Mouse (Mus musculus) liver, adult 2 months (tissue): Measurements from ENCODE around the gene Shq1. TPM values are rescaled to one million over a fixed set of nuclear protein-coding genes. Genes with fewer than 3 reads are reported as not detected.

Experiments
- DNase-seq: peaks from one replicate; pipeline ENCODE4 v3.0.0-alpha.2; 2011; ENCODE audit warnings: low read depth, low spot score; ENCODE audit errors: extremely low read depth
- H3K27ac ChIP-seq: fragments of 200-500 bp; replicated peaks from 2 replicates; pipeline ENCODE4 v1.5.1; 2012; ENCODE audit warnings: low read depth, mild to moderate bottlenecking, control low read depth, inconsistent platforms, low read length; ENCODE audit not compliant: insufficient read depth
- H3K27me3 ChIP-seq: fragments of 200-500 bp; 2 replicates; pipeline ENCODE4 v1.6.1; 2012; ENCODE audit warnings: mild to moderate bottlenecking, moderate library complexity, low read length, inconsistent platforms; ENCODE audit not compliant: control insufficient read depth, insufficient read depth
- H3K36me3 ChIP-seq: fragments of 200-500 bp; 2 replicates; pipeline ENCODE4 v1.6.1; 2012; ENCODE audit warnings: low read length, inconsistent platforms; ENCODE audit not compliant: control insufficient read depth, insufficient read depth
- H3K4me1 ChIP-seq: fragments of 200-500 bp; 2 replicates; pipeline ENCODE4 v1.6.1; 2011; ENCODE audit warnings: low read length; ENCODE audit not compliant: control insufficient read depth, insufficient read depth
- H3K4me3 ChIP-seq: fragments of 200-500 bp; 2 replicates; pipeline ENCODE4 v1.5.1; 2011; ENCODE audit warnings: low read depth, mild to moderate bottlenecking, control low read depth, low read length, moderate library complexity; ENCODE audit not compliant: insufficient read depth
- H3K79me2 ChIP-seq: fragments of 200-500 bp; 2 replicates; pipeline ENCODE4 v1.6.1; 2012; ENCODE audit warnings: inconsistent platforms, mild to moderate bottlenecking, low read length, moderate library complexity; ENCODE audit not compliant: control insufficient read depth, insufficient read depth
- H3K9ac ChIP-seq: fragments of 200-500 bp; 2 replicates; pipeline ENCODE4 v1.6.1; 2012; ENCODE audit warnings: low read depth, mild to moderate bottlenecking, control low read depth, inconsistent platforms, low read length
- CTCF ChIP-seq: fragments of 200-500 bp; IDR thresholded peaks from 2 replicates; pipeline ENCODE4 v1.5.1; 2011; ENCODE audit warnings: low read depth, low read length, control low read depth
- POLR2A ChIP-seq: fragments of 200-500 bp; IDR thresholded peaks from 2 replicates; pipeline ENCODE4 v1.6.1; 2011; ENCODE audit warnings: low read length, control low read depth; ENCODE audit not compliant: insufficient read depth; ENCODE audit errors: extremely low read depth
- WGBS: fragments of 180-500 bp; shearing (Covaris S2); methylation state at CpG from one replicate; pipeline ENCODE4 v1.1.7; 2018; 5-methylcytosine and 5-hydroxymethylcytosine counted together
- polyA plus RNA-seq: library from polyadenylated mRNA; depleted of rRNA; stranded (reverse); fragments of >200 nt; gene quantifications from 2 replicates; pipeline ENCODE4 v1.2.3, GENCODE M21; 2012
- total RNA-seq: library from RNA; depleted of rRNA; stranded (reverse); fragments of >200 nt; gene quantifications from 2 replicates; pipeline ENCODE4 v1.2.3, GENCODE M21; 2014

Gene Shq1
- total and polyA plus RNA-seq, 2 experiments: 3.2 to 4.3 TPM

GRCm38 (mm10) chr6:100610897-100611575 is 59.9 kb downstream of the Shq1 start:
- Histone ChIP-seq H3K27ac (no peak overlapping the region), H3K27me3 (no peaks in the 10 kb centered on the region), H3K4me3 (no peak overlapping the region), H3K4me1 (peaks cover 4% of the 10 kb centered on the region; the same call in 1 of the 2 replicates), H3K9ac (no peak overlapping the region), H3K36me3 (no peaks in the 10 kb centered on the region; the same call in 1 of the 2 replicates), H3K79me2 (peaks cover 5% of the 10 kb centered on the region)
- no peak for DNase-seq
- 85% methylated on average over 7 of the region's 7 CpGs for WGBS
- TF ChIP-seq POLR2A (no peak), CTCF (no peak)

DNA sequence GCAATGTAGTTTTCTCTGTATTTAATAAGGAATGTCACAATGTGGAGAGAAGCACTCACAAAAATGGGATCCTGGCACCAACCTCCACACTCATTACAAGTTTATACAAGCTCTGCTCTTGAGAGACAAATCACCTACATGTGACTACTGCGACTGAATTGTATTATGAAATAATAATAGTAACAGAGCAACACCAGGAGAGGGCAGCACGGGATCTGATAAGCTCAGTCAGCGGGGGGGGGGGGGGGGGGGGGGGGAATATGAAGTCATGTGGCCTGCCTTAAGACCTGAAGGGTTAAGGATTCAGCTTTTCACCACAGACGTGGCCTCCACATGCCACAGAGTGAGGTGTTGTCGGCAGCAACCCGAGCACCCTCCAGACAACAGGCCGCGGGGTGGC is 60.8 kb downstream of the Shq1 start:
- Histone ChIP-seq H3K4me3 (no peak overlapping the region), H3K27me3 (no peaks in the 10 kb centered on the region), H3K27ac (no peak overlapping the region), H3K36me3 (no peaks in the 10 kb centered on the region; the same call in 1 of the 2 replicates), H3K9ac (no peak overlapping the region), H3K79me2 (no peaks in the 10 kb centered on the region), H3K4me1 (no peaks in the 10 kb centered on the region)
- 69% methylated on average over 8 of the region's 8 CpGs for WGBS
- peak; percentile 48 for DNase-seq
- TF ChIP-seq CTCF (no peak), POLR2A (no peak)

DNA sequence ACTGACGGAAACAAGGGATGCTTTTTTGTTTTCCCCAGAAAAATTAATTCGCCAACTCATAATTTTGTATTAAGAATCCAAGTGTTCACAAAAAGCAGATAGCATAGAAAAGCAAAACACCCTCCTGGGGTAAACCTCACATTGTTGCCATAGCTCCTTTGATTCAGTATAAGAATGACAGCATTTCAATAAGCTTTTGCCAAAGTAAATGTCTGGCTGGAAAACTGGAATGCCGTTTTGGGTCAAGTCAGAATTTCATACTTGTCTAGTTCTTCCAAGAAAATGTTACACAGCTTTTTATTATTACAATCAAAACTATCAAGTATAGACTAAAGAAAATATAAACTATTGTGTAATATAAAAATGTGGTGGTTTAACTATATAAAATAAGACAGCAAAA is 61.7 kb downstream of the Shq1 start:
- TF ChIP-seq POLR2A (no peak), CTCF (no peak)
- no peak for DNase-seq
- H3K4me3 ChIP-seq: no peak overlapping the region
- no peak overlapping the region for H3K27ac ChIP-seq
- no peak overlapping the region for H3K9ac ChIP-seq
- 84% methylated on average over 3 of the region's 3 CpGs for WGBS
- no peaks in the 10 kb centered on the region for H3K79me2 ChIP-seq
- H3K27me3 ChIP-seq: no peaks in the 10 kb centered on the region
- H3K36me3 ChIP-seq: no peaks in the 10 kb centered on the region; the same call in 1 of the 2 replicates
- no peaks in the 10 kb centered on the region for H3K4me1 ChIP-seq

DNA sequence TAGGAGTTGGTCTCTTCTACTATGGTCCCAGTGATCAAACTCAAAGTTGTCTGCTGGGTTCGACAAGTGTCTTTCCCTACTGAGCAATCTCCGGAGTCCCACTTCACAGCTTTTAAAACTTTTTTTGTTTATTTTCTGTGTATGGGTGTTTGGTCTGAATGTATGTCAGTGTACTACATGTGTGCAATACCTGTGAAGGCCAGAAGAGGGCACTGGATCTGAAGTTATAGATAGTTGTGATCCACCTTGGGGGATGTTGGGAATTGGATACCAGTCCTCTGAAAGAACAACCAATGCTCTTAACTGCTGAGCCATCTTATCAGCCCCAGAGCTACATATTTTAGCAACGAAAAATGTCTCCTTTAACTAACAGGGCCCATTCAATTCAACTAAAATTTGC is 62.5 kb downstream of the Shq1 start:
- 94% methylated on average over 3 of the region's 3 CpGs for WGBS
- Histone ChIP-seq H3K79me2 (no peaks in the 10 kb centered on the region), H3K27me3 (no peaks in the 10 kb centered on the region), H3K4me3 (no peak overlapping the region), H3K9ac (no peak overlapping the region), H3K27ac (no peak overlapping the region), H3K4me1 (no peaks in the 10 kb centered on the region), H3K36me3 (no peaks in the 10 kb centered on the region; the same call in 1 of the 2 replicates)
- peak; percentile 16; the same call in 1 of the 2 replicates for TF ChIP-seq CTCF
- TF ChIP-seq POLR2A: no peak
- peak; percentile 45 for DNase-seq

GRCm38 (mm10) chr6:100606805-100607204 is 64.2 kb downstream of the Shq1 start:
- no peak overlapping the region for H3K9ac ChIP-seq
- H3K4me3 ChIP-seq: no peak overlapping the region
- H3K27me3 ChIP-seq: no peaks in the 10 kb centered on the region
- TF ChIP-seq CTCF: no peak
- TF ChIP-seq POLR2A: no peak
- WGBS: 73% methylated on average over 4 of the region's 4 CpGs
- no peak overlapping the region for H3K27ac ChIP-seq
- H3K79me2 ChIP-seq: no peaks in the 10 kb centered on the region
- no peaks in the 10 kb centered on the region for H3K4me1 ChIP-seq
- no peak for DNase-seq
- no peaks in the 10 kb centered on the region; the same call in 1 of the 2 replicates for H3K36me3 ChIP-seq

DNA sequence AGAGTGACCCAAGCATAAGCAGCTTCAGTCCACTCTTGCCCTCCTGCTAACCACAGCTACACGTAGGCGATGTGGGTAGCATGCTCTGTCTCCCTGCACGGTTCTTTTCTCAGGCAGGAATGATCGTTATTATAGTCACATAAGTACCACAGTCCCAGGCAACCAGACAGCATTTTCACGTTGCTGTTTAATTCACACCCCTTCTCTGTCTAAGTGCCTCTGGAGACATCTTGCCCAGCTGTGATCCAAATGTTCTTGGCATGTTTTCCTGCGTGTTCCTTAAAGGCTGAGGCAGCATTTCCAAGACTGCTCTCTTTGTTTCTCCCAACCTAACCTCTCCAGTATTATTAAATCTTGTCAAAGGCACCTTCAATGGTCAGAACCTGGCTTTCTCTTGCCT is 67.3 kb downstream of the Shq1 start:
- Histone ChIP-seq H3K27ac (no peak overlapping the region), H3K4me3 (no peak overlapping the region), H3K79me2 (no peaks in the 10 kb centered on the region), H3K36me3 (no peaks in the 10 kb centered on the region; the same call in 1 of the 2 replicates), H3K27me3 (no peaks in the 10 kb centered on the region), H3K9ac (no peak overlapping the region), H3K4me1 (no peaks in the 10 kb centered on the region)
- no peak for TF ChIP-seq POLR2A
- TF ChIP-seq CTCF: no peak
- 95% methylated on average over 6 of the region's 6 CpGs for WGBS
- DNase-seq: no peak
